ENCODE assay signal across 23 mouse cellular contexts in genomic region chr9:65356971-65357370, GRCm38 (mm10). TPM values are rescaled to one million over a fixed set of nuclear protein-coding genes. Genes with fewer than 3 reads are reported as not detected.
DNase-seq lines count a peak whose midpoint lies in the region; ATAC-seq lines count a peak whose summit lies in the region.
"Had no signal": no experiment of that assay in that cellular context is flagged by ENCODE, and none has a peak within 500 bp of the region (broad histone marks: within the 10 kb centered on the region; RNA-seq: fewer than 3 reads in every experiment).

No protein-coding gene starts in this region.

- 89% methylated on average over 2 of the region's 2 CpGs for WGBS in kidney, embryonic 14.5 days

- no peak overlapping the region for H3K27ac ChIP-seq in kidney, embryonic 14.5 days (ENCODE audit: low read depth, low read length)
- H3K27ac ChIP-seq: embryonic facial prominence, embryonic 10.5 days; heart, adult 2 months; heart, embryonic 13.5 days; hindbrain, embryonic 15.5 days had no signal

- peak; percentile 79 for DNase-seq in heart, adult 11 months
- no peak for DNase-seq in heart, adult 18-20 months
- peak; percentile 25 for DNase-seq in kidney, adult 9 months
- peak; percentile 84 for DNase-seq in adrenal gland, adult 2 months
- DNase-seq in adrenal gland, postnatal 25 days, result peak; percentile 47
- no peak for DNase-seq in MN1 (ENCODE audit: low spot score)
- DNase-seq in thymus, adult 18-20 months, result no peak
- DNase-seq: cerebellum, adult 18-20 months; cerebellum, postnatal 10 days; gastrocnemius, adult 2 months; gastrocnemius, postnatal 36 days; heart, adult 2 months; heart, postnatal 36 days; kidney, adult 18-20 months had no signal

- no peak overlapping the region for H3K9ac ChIP-seq in kidney, embryonic 14.5 days (ENCODE audit: low read depth, low read length)
- H3K9ac ChIP-seq: heart, embryonic 13.5 days; hindbrain, embryonic 15.5 days had no signal

- H3K4me2 ChIP-seq in kidney, embryonic 14.5 days (replicated peaks; ENCODE audit: low read depth, low read length), result no peak overlapping the region
- H3K4me2 ChIP-seq: heart, embryonic 13.5 days; hindbrain, embryonic 15.5 days had no signal

- no peak overlapping the region for H3K4me3 ChIP-seq in kidney, embryonic 14.5 days (ENCODE audit: low read length)
- H3K4me3 ChIP-seq: embryonic facial prominence, embryonic 10.5 days; gastrocnemius, adult 2 months; heart, adult 2 months; heart, embryonic 13.5 days; hindbrain, embryonic 15.5 days had no signal

- no peaks in the 10 kb centered on the region for H3K9me3 ChIP-seq in kidney, embryonic 14.5 days (ENCODE audit: control insufficient read depth, low read length)
- H3K9me3 ChIP-seq: embryonic facial prominence, embryonic 10.5 days; heart, embryonic 13.5 days; hindbrain, embryonic 15.5 days had no signal

- no peaks in the 10 kb centered on the region for H3K27me3 ChIP-seq in kidney, embryonic 14.5 days (ENCODE audit: control insufficient read depth, insufficient read depth, low read length)
- H3K27me3 ChIP-seq: heart, embryonic 13.5 days; hindbrain, embryonic 15.5 days; Patski had no signal

- no peak for ATAC-seq in kidney, embryonic 14.5 days (ENCODE audit: low FRiP score, low TSS enrichment)
- ATAC-seq: forebrain, embryonic 14.5 days; Patski had no signal

- H3K4me1 ChIP-seq in kidney, embryonic 14.5 days (ENCODE audit: control insufficient read depth, insufficient read depth, low read length), result no peaks in the 10 kb centered on the region
- H3K4me1 ChIP-seq: embryonic facial prominence, embryonic 10.5 days; hindbrain, embryonic 15.5 days had no signal

- H3K36me3 ChIP-seq in kidney, embryonic 14.5 days (ENCODE audit: control insufficient read depth, insufficient read depth, low read length), result peaks cover 62% of the 10 kb centered on the region

RNA-seq across cellular contexts. Expression of gene Ubap1l, which starts 3.9 kb away (rescaled TPM):
- not detected for total RNA-seq in heart, adult 18-20 months (2021)
- 0.62 TPM in 1 of 2 replicates, not detected in the other for polyA plus RNA-seq in kidney, embryonic 14.5 days (2014; fragmentation: Nextera tagmentation; extraction: Ambion mirVana)
- under 1 TPM; 0.45 to 0.84 TPM for total RNA-seq in adrenal gland, adult 2 months (2021)
- 0.73 and 1.3 TPM in 2 replicates for polyA plus RNA-seq in adrenal gland, adult 2 months (2012; rRNA removed)
- 0.90 TPM in 1 of 2 replicates, not detected in the other for total RNA-seq in adrenal gland, postnatal 25 days (2021)
- total RNA-seq: MEL had no signal
- polyA plus RNA-seq: heart, embryonic 13.5 days had no signal

RNA-seq across cellular contexts. Expression of gene Pdcd7, which starts 11.1 kb away (rescaled TPM):
- 10 to 100 TPM; 14.4 to 18.4 TPM for total RNA-seq in heart, adult 18-20 months (2021)
- polyA plus RNA-seq in kidney, embryonic 14.5 days (2014; fragmentation: Nextera tagmentation; extraction: Ambion mirVana), result 15.0 and 15.2 TPM in 2 replicates
- 10 to 100 TPM; 14.2 to 16.8 TPM for total RNA-seq in adrenal gland, adult 2 months (2021)
- polyA plus RNA-seq in adrenal gland, adult 2 months (2012; rRNA removed), result 22.7 and 31.9 TPM in 2 replicates
- 16.1 and 19.0 TPM in 2 replicates for total RNA-seq in adrenal gland, postnatal 25 days (2021)

RNA-seq across cellular contexts. Expression of gene Kbtbd13, which starts 34.5 kb away (rescaled TPM):
- total RNA-seq in heart, adult 18-20 months (2021), result 1 to 10 TPM; 1.5 to 1.6 TPM
- polyA plus RNA-seq in kidney, embryonic 14.5 days (2014; fragmentation: Nextera tagmentation; extraction: Ambion mirVana), result 1.3 and 1.4 TPM in 2 replicates
- total RNA-seq in adrenal gland, adult 2 months (2021), result under 1 TPM in 1 of 2 experiments, not detected in 1; 0.97 TPM
- 0.44 and 0.77 TPM in 2 replicates for polyA plus RNA-seq in adrenal gland, adult 2 months (2012; rRNA removed)
- 0.43 TPM in 1 of 2 replicates, not detected in the other for total RNA-seq in adrenal gland, postnatal 25 days (2021)
- total RNA-seq: MEL had no signal
- polyA plus RNA-seq: C2C12; hindbrain, embryonic 11.5 days had no signal

RNA-seq across cellular contexts. Expression of gene Rasl12, which starts 41.3 kb away (rescaled TPM):
- 1 to 10 TPM; 5.6 to 6.4 TPM for total RNA-seq in heart, adult 18-20 months (2021)
- polyA plus RNA-seq in kidney, embryonic 14.5 days (2014; fragmentation: Nextera tagmentation; extraction: Ambion mirVana), result 8.2 and 11.7 TPM in 2 replicates
- total RNA-seq in adrenal gland, adult 2 months (2021), result 10 to 100 TPM in 1 of 2 experiments, 1 to 10 TPM in 1; 7.5 to 20.4 TPM
- polyA plus RNA-seq in adrenal gland, adult 2 months (2012; rRNA removed), result 19.2 and 23.2 TPM in 2 replicates
- total RNA-seq in adrenal gland, postnatal 25 days (2021), result 9.6 and 15.9 TPM in 2 replicates

Comparison
In these comparisons a context has a peak if more than half of its experiments do, and no peak if none do; other contexts are left out.
1. DNase-seq: peak in heart, adult 11 months (single experiment), kidney, adult 9 months (single experiment), adrenal gland, adult 2 months (single experiment) and adrenal gland, postnatal 25 days (single experiment); none in heart, adult 18-20 months (0 of 2), MN1 (single experiment) and thymus, adult 18-20 months (0 of 2).